Mouse (Mus musculus) inflammation-experienced regulatory T-cells, adult 6 months (primary cell): ENCODE results near the gene Ptpra. TPM values are rescaled to one million over a fixed set of nuclear protein-coding genes. Genes with fewer than 3 reads are reported as not detected.

Experiments used
- polyA plus RNA-seq, 3 experiments: library from polyadenylated mRNA; unstranded; fragments of 100-300 nt; shearing (Covaris generic); gene quantifications; one replicate each; pipeline ENCODE4 v1.2.1; 2017

The Ptpra gene
- polyA plus RNA-seq, 3 experiments from 2014 or later, result 66.1 to 70.0 (median 69.6) TPM

Other genes with a start within 250 kb of the Ptpra start
- gene Nop56, start 175.8 kb upstream of the Ptpra start, polyA plus RNA-seq, result 100 to 1,000 TPM; 278 to 380 (median 357) TPM
- gene Idh3b, start 165.7 kb upstream of the Ptpra start, polyA plus RNA-seq, result 100 to 1,000 TPM; 147 to 175 (median 150) TPM
- not detected for gene Ebf4, start 155.1 kb upstream of the Ptpra start, polyA plus RNA-seq
- gene Cpxm1, start 52.7 kb upstream of the Ptpra start, polyA plus RNA-seq, result under 1 TPM in 1 of 3 experiments, not detected in 2; 0.40 TPM
- not detected for gene Gm28372, start 45.0 kb upstream of the Ptpra start, polyA plus RNA-seq
- not detected for gene 1700020A23Rik, start 45.0 kb upstream of the Ptpra start, polyA plus RNA-seq
- not detected for gene Tmem239, start 43.8 kb upstream of the Ptpra start, polyA plus RNA-seq
- 100 to 1,000 TPM; 165 to 250 (median 199) TPM for gene Vps16, start 25.9 kb upstream of the Ptpra start, polyA plus RNA-seq
- gene Pced1a, start 25.6 kb upstream of the Ptpra start, polyA plus RNA-seq, result 10 to 100 TPM; 11.9 to 14.9 (median 12.0) TPM
- 10 to 100 TPM; 20.8 to 29.7 (median 27.1) TPM for gene Mrps26, start 113.5 kb downstream of the Ptpra start, polyA plus RNA-seq
- gene Oxt, start 125.9 kb downstream of the Ptpra start, polyA plus RNA-seq, result not detected
- not detected for gene Avp, start 132.3 kb downstream of the Ptpra start, polyA plus RNA-seq
- gene Fastkd5, start 179.7 kb downstream of the Ptpra start, polyA plus RNA-seq, result 10 to 100 TPM in 2 of 3 experiments, 1 to 10 TPM in 1; 8.5 to 11.7 (median 10.3) TPM
- gene Ubox5, start 179.8 kb downstream of the Ptpra start, polyA plus RNA-seq, result 10 to 100 TPM in 2 of 3 experiments, 1 to 10 TPM in 1; 8.0 to 11.1 (median 10.6) TPM
- gene Lzts3, start 192.5 kb downstream of the Ptpra start, polyA plus RNA-seq, result under 1 TPM in 2 of 3 experiments, not detected in 1; 0.09 to 0.21 TPM
- gene Ddrgk1, start 214.4 kb downstream of the Ptpra start, polyA plus RNA-seq, result 100 to 1,000 TPM in 2 of 3 experiments, 10 to 100 TPM in 1; 95.3 to 135 (median 134) TPM
- 10 to 100 TPM; 37.0 to 51.3 (median 51.2) TPM for gene Itpa, start 217.3 kb downstream of the Ptpra start, polyA plus RNA-seq
- under 1 TPM in 1 of 3 experiments, not detected in 2; 0.29 TPM for gene Slc4a11, start 247.2 kb downstream of the Ptpra start, polyA plus RNA-seq